Mouse (Mus musculus): ENCODE measurements at regions not wholly inside any gene's neighbourhood (a gene's known extent, or its start where the extent isn't known, plus 50 kb on each side); places are given as distances from the start of the nearest gene placed in this dataset.

- no peak for DNase-seq (ENCODE audit: low spot score)
- intact Hi-C loops (cut with DNase I): no loop called here
These were observed 137.7 kb downstream of the Ube2u start for GRCm38 (mm10) chr4:100616161-100616915.

GRCm38 (mm10) chr4:100616916-100617488 is 138.4 kb downstream of the Ube2u start:
- intact Hi-C loops (cut with DNase I): no loop called here
- DNase-seq (ENCODE audit: low spot score): no peak

- DNase-seq (ENCODE audit: low spot score): no peak
- intact Hi-C loops (cut with DNase I): no loop called here
These were observed 146.0 kb downstream of the Ube2u start for GRCm38 (mm10) chr4:100624656-100625055.

- no peak for DNase-seq (ENCODE audit: low spot score)
- intact Hi-C loops (cut with DNase I): no loop called here
These were observed 147.9 kb downstream of the Ube2u start for GRCm38 (mm10) chr4:100626551-100626950.

GRCm38 (mm10) chr4:100634388-100634787 is 142.1 kb upstream of the Cachd1 start:
- DNase-seq (ENCODE audit: low spot score): no peak
- intact Hi-C loops (cut with DNase I): no loop called here

- intact Hi-C loops (cut with DNase I): no loop called here
These were observed 138.9 kb upstream of the Cachd1 start for GRCm38 (mm10) chr4:100637597-100637996.

GRCm38 (mm10) chr4:100661154-100661553 is 115.3 kb upstream of the Cachd1 start:
- intact Hi-C loops (cut with DNase I): no loop called here

More at GRCm38 (mm10) chr4:100637597-100637996, 138.9 kb upstream of the Cachd1 start:
- DNase-seq (ENCODE audit: low spot score): no peak

GRCm38 (mm10) chr4:100664619-100665264 is 111.7 kb upstream of the Cachd1 start:
- DNase-seq (ENCODE audit: low spot score): no peak
- intact Hi-C loops (cut with DNase I): no loop called here

More at GRCm38 (mm10) chr4:100661154-100661553, 115.3 kb upstream of the Cachd1 start:
- no peak for DNase-seq (ENCODE audit: low spot score)

GRCm38 (mm10) chr4:100670553-100670952 is 105.9 kb upstream of the Cachd1 start:
- no peak for DNase-seq (ENCODE audit: low spot score)
- intact Hi-C loops (cut with DNase I): no loop called here

- intact Hi-C loops (cut with DNase I): no loop called here
- DNase-seq (ENCODE audit: low spot score): no peak
These were observed 101.6 kb upstream of the Cachd1 start for GRCm38 (mm10) chr4:100674916-100675315.

GRCm38 (mm10) chr4:100683757-100684156 is 92.7 kb upstream of the Cachd1 start:
- intact Hi-C loops (cut with DNase I): no loop called here
- DNase-seq (ENCODE audit: low spot score): no peak

GRCm38 (mm10) chr4:100700002-100700401 is 76.5 kb upstream of the Cachd1 start:
- intact Hi-C loops (cut with DNase I): no loop called here
- no peak for DNase-seq (ENCODE audit: low spot score)

GRCm38 (mm10) chr4:100700418-100700817 is 76.1 kb upstream of the Cachd1 start:
- no peak for DNase-seq (ENCODE audit: low spot score)
- intact Hi-C loops (cut with DNase I): no loop called here

GRCm38 (mm10) chr4:100705960-100706359 is 70.5 kb upstream of the Cachd1 start:
- no peak for DNase-seq (ENCODE audit: low spot score)
- intact Hi-C loops (cut with DNase I): no loop called here

GRCm38 (mm10) chr4:100707125-100707524 is 69.3 kb upstream of the Cachd1 start:
- intact Hi-C loops (cut with DNase I): no loop called here
- no peak for DNase-seq (ENCODE audit: low spot score)

GRCm38 (mm10) chr4:100708247-100708646 is 68.2 kb upstream of the Cachd1 start:
- intact Hi-C loops (cut with DNase I): no loop called here
- no peak for DNase-seq (ENCODE audit: low spot score)

- no peak for DNase-seq (ENCODE audit: low spot score)
These were observed 62.2 kb upstream of the Cachd1 start for GRCm38 (mm10) chr4:100714240-100714639.

GRCm38 (mm10) chr4:100717601-100718000 is 58.9 kb upstream of the Cachd1 start:
- intact Hi-C loops (cut with DNase I): no loop called here
- no peak for DNase-seq (ENCODE audit: low spot score)

More at GRCm38 (mm10) chr4:100714240-100714639, 62.2 kb upstream of the Cachd1 start:
- intact Hi-C loops (cut with DNase I): no loop called here

GRCm38 (mm10) chr4:100722532-100722931 is 53.9 kb upstream of the Cachd1 start:
- intact Hi-C loops (cut with DNase I): loop anchor here (1.0 kb wide), 1 partner anchor 424 kb away; no protein-coding TSS in a partner anchor
- no peak for DNase-seq (ENCODE audit: low spot score)

- intact Hi-C loops (cut with DNase I): no loop called here
- no peak for DNase-seq (ENCODE audit: low spot score)
These were observed 53.4 kb upstream of the Cachd1 start for GRCm38 (mm10) chr4:100723053-100723452.

- no peak for DNase-seq (ENCODE audit: low spot score)
- intact Hi-C loops (cut with DNase I): no loop called here
These were observed 50.7 kb upstream of the Cachd1 start for GRCm38 (mm10) chr4:100725811-100726210.
